Mouse (Mus musculus): ENCODE data around the gene Hoxa6.

DNA sequence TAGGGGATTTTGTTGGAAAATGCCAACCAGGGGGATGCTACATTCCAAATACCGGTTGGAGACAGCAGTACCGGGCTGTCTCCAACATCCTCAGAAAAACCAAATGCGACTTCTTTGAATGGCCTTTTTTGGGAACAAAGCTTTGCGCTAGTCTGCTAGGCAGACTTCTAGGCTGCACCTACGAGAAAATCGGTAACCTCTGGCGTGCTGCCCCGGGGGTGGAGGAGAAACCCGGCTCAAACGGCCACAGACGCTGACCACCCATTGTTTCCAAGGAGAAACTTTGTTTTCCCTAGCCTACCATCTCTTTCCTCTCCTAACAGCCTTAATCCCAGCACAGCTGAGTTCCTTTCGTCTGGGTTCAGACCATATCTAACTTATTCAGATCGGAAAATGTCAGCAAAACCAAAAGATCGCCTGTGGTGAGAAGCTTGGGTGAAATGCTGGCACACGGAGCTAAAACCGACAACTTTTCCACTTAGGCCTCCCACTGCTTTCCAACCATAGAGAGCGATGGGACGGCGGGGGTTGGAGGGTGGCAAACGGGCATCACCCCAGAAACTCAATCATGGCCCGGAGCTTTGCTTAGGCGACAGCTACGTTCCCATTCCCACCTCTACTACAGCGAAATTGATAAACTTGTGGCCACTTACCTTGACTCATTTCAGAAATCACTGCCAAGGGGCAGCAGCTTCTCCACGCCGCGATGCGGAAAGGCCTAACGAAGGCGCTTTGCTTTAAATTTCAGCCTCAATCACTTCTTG is 31.3 kb upstream of the Hoxa6 start:
- TF ChIP-seq CTCF (IDR thresholded peaks at IDR 0.05; ENCODE audit: low read depth, low read length) (no peak), POLR2A (IDR thresholded peaks at IDR 0.05; ENCODE audit: borderline replicate concordance, low read depth, low read length) (no peak)

All from bone marrow macrophage, adult 2 months (primary cell).